Mouse (Mus musculus): Measurements from ENCODE around the gene Scel. TPM values are rescaled to one million over a fixed set of nuclear protein-coding genes. Genes with fewer than 3 reads are reported as not detected.

Scel gene
- polyA plus RNA-seq, 1 experiment from 2014 or later = 2.0 TPM

- Histone ChIP-seq H3K9me3 (ENCODE audit: control insufficient read depth, low read length) (no peaks in the 10 kb centered on the region), H3K27me3 (ENCODE audit: control insufficient read depth, insufficient read depth, low read length) (no peaks in the 10 kb centered on the region), H3K9ac (ENCODE audit: low read depth, low read length) (no peak overlapping the region), H3K27ac (ENCODE audit: low read depth, low read length) (no peak overlapping the region), H3K4me3 (ENCODE audit: low read length) (no peak overlapping the region), H3K36me3 (ENCODE audit: control insufficient read depth, insufficient read depth, low read length) (no peaks in the 10 kb centered on the region), H3K4me2 (replicated peaks; ENCODE audit: low read depth, low read length) (no peak overlapping the region), H3K4me1 (ENCODE audit: control insufficient read depth, insufficient read depth, low read length) (no peaks in the 10 kb centered on the region)
- WGBS = 55% methylated on average over 7 of the region's 7 CpGs
- no peak for ATAC-seq (ENCODE audit: low FRiP score, low TSS enrichment)
Measured at GRCm38 (mm10) chr14:103500309-103500708, 12.8 kb upstream of the Scel start.

- Histone ChIP-seq H3K36me3 (ENCODE audit: control insufficient read depth, insufficient read depth, low read length) (no peaks in the 10 kb centered on the region), H3K4me2 (replicated peaks; ENCODE audit: low read depth, low read length) (no peak overlapping the region), H3K9me3 (ENCODE audit: control insufficient read depth, low read length) (no peaks in the 10 kb centered on the region), H3K27me3 (ENCODE audit: control insufficient read depth, insufficient read depth, low read length) (no peaks in the 10 kb centered on the region), H3K27ac (ENCODE audit: low read depth, low read length) (no peak overlapping the region), H3K9ac (ENCODE audit: low read depth, low read length) (no peak overlapping the region), H3K4me1 (ENCODE audit: control insufficient read depth, insufficient read depth, low read length) (no peaks in the 10 kb centered on the region), H3K4me3 (ENCODE audit: low read length) (no peak overlapping the region)
- WGBS = 35% methylated on average over 4 of the region's 4 CpGs
- no peak for ATAC-seq (ENCODE audit: low FRiP score, low TSS enrichment)
Measured at GRCm38 (mm10) chr14:103500941-103501340, 12.2 kb upstream of the Scel start.

GRCm38 (mm10) chr14:103504514-103504913 lies 8.6 kb upstream of the Scel start:
- Histone ChIP-seq H3K4me2 (replicated peaks; ENCODE audit: low read depth, low read length) (no peak overlapping the region), H3K27ac (ENCODE audit: low read depth, low read length) (no peak overlapping the region), H3K9me3 (ENCODE audit: control insufficient read depth, low read length) (no peaks in the 10 kb centered on the region), H3K9ac (ENCODE audit: low read depth, low read length) (no peak overlapping the region), H3K4me1 (ENCODE audit: control insufficient read depth, insufficient read depth, low read length) (no peaks in the 10 kb centered on the region), H3K27me3 (ENCODE audit: control insufficient read depth, insufficient read depth, low read length) (no peaks in the 10 kb centered on the region), H3K36me3 (ENCODE audit: control insufficient read depth, insufficient read depth, low read length) (no peaks in the 10 kb centered on the region), H3K4me3 (ENCODE audit: low read length) (no peak overlapping the region)
- 81% methylated on average over 7 of the region's 7 CpGs for WGBS
- ATAC-seq (ENCODE audit: low FRiP score, low TSS enrichment) = no peak

GRCm38 (mm10) chr14:103509544-103509943 lies 3.6 kb upstream of the Scel start:
- WGBS = 94% methylated on average over 8 of the region's 8 CpGs
- Histone ChIP-seq H3K4me3 (ENCODE audit: low read length) (no peak overlapping the region), H3K4me2 (replicated peaks; ENCODE audit: low read depth, low read length) (no peak overlapping the region), H3K36me3 (ENCODE audit: control insufficient read depth, insufficient read depth, low read length) (no peaks in the 10 kb centered on the region), H3K27ac (ENCODE audit: low read depth, low read length) (no peak overlapping the region), H3K27me3 (ENCODE audit: control insufficient read depth, insufficient read depth, low read length) (no peaks in the 10 kb centered on the region), H3K4me1 (ENCODE audit: control insufficient read depth, insufficient read depth, low read length) (no peaks in the 10 kb centered on the region), H3K9me3 (ENCODE audit: control insufficient read depth, low read length) (no peaks in the 10 kb centered on the region), H3K9ac (ENCODE audit: low read depth, low read length) (no peak overlapping the region)
- ATAC-seq (ENCODE audit: low FRiP score, low TSS enrichment) = no peak

- H3K27ac ChIP-seq (ENCODE audit: low read depth, low read length) = no peak overlapping the region
- peak overlapping the region; percentile 19 for H3K4me2 ChIP-seq (replicated peaks; ENCODE audit: low read depth, low read length)
- 64% methylated on average over 7 of the region's 7 CpGs for WGBS
Measured at GRCm38 (mm10) chr14:103513473-103513811, 300 bp downstream of the Scel start.

GRCm38 (mm10) chr14:103515419-103515818 lies 2.3 kb downstream of the Scel start:
- no peaks in the 10 kb centered on the region for H3K9me3 ChIP-seq (ENCODE audit: control insufficient read depth, low read length)
- H3K36me3 ChIP-seq (ENCODE audit: control insufficient read depth, insufficient read depth, low read length) = no peaks in the 10 kb centered on the region
- H3K27me3 ChIP-seq (ENCODE audit: control insufficient read depth, insufficient read depth, low read length) = no peaks in the 10 kb centered on the region
- H3K4me3 ChIP-seq (ENCODE audit: low read length) = no peak overlapping the region
- H3K4me1 ChIP-seq (ENCODE audit: control insufficient read depth, insufficient read depth, low read length) = no peaks in the 10 kb centered on the region
- no peak for ATAC-seq (ENCODE audit: low FRiP score, low TSS enrichment)
- no peak overlapping the region for H3K9ac ChIP-seq (ENCODE audit: low read depth, low read length)
- no peak overlapping the region for H3K27ac ChIP-seq (ENCODE audit: low read depth, low read length)
- H3K4me2 ChIP-seq (replicated peaks; ENCODE audit: low read depth, low read length) = no peak overlapping the region
- 68% methylated on average over 8 of the region's 8 CpGs for WGBS

More at GRCm38 (mm10) chr14:103513473-103513811, 300 bp downstream of the Scel start:
- H3K4me1 ChIP-seq (ENCODE audit: control insufficient read depth, insufficient read depth, low read length) = no peaks in the 10 kb centered on the region
- no peaks in the 10 kb centered on the region for H3K27me3 ChIP-seq (ENCODE audit: control insufficient read depth, insufficient read depth, low read length)
- H3K9me3 ChIP-seq (ENCODE audit: control insufficient read depth, low read length) = no peaks in the 10 kb centered on the region
- H3K9ac ChIP-seq (ENCODE audit: low read depth, low read length) = no peak overlapping the region
- ATAC-seq (ENCODE audit: low FRiP score, low TSS enrichment) = no peak
- 0 out of 2 replicates have a peak overlapping the region, but pooled peaks have one; percentile 1 for H3K4me3 ChIP-seq (ENCODE audit: low read length)
- H3K36me3 ChIP-seq (ENCODE audit: control insufficient read depth, insufficient read depth, low read length) = no peaks in the 10 kb centered on the region

- Histone ChIP-seq H3K9me3 (ENCODE audit: control insufficient read depth, low read length) (peaks cover 6% of the 10 kb centered on the region; the same call in 1 of the 2 replicates), H3K4me3 (ENCODE audit: low read length) (no peak overlapping the region), H3K27ac (ENCODE audit: low read depth, low read length) (no peak overlapping the region), H3K27me3 (ENCODE audit: control insufficient read depth, insufficient read depth, low read length) (no peaks in the 10 kb centered on the region), H3K36me3 (ENCODE audit: control insufficient read depth, insufficient read depth, low read length) (no peaks in the 10 kb centered on the region), H3K4me1 (ENCODE audit: control insufficient read depth, insufficient read depth, low read length) (no peaks in the 10 kb centered on the region), H3K9ac (ENCODE audit: low read depth, low read length) (no peak overlapping the region), H3K4me2 (replicated peaks; ENCODE audit: low read depth, low read length) (no peak overlapping the region)
- WGBS = 89% methylated on average over 1 of the region's 1 CpGs
- ATAC-seq (ENCODE audit: low FRiP score, low TSS enrichment) = no peak
Measured at GRCm38 (mm10) chr14:103526286-103526685, 13.1 kb downstream of the Scel start.

- H3K27me3 ChIP-seq (ENCODE audit: control insufficient read depth, insufficient read depth, low read length) = no peaks in the 10 kb centered on the region
- H3K4me3 ChIP-seq (ENCODE audit: low read length) = no peak overlapping the region
- H3K9me3 ChIP-seq (ENCODE audit: control insufficient read depth, low read length) = peaks cover 6% of the 10 kb centered on the region; the same call in 1 of the 2 replicates
- no peaks in the 10 kb centered on the region for H3K36me3 ChIP-seq (ENCODE audit: control insufficient read depth, insufficient read depth, low read length)
- H3K9ac ChIP-seq (ENCODE audit: low read depth, low read length) = no peak overlapping the region
- H3K27ac ChIP-seq (ENCODE audit: low read depth, low read length) = no peak overlapping the region
- ATAC-seq (ENCODE audit: low FRiP score, low TSS enrichment) = no peak
- no peak overlapping the region for H3K4me2 ChIP-seq (replicated peaks; ENCODE audit: low read depth, low read length)
- WGBS = 75% methylated on average over 13 of the region's 13 CpGs
- no peaks in the 10 kb centered on the region for H3K4me1 ChIP-seq (ENCODE audit: control insufficient read depth, insufficient read depth, low read length)
Measured at GRCm38 (mm10) chr14:103529733-103530367, 16.7 kb downstream of the Scel start.

GRCm38 (mm10) chr14:103531722-103532341 lies 18.7 kb downstream of the Scel start:
- Histone ChIP-seq H3K9me3 (ENCODE audit: control insufficient read depth, low read length) (peaks cover 5% of the 10 kb centered on the region; the same call in 1 of the 2 replicates), H3K4me1 (ENCODE audit: control insufficient read depth, insufficient read depth, low read length) (no peaks in the 10 kb centered on the region), H3K4me2 (replicated peaks; ENCODE audit: low read depth, low read length) (no peak overlapping the region), H3K4me3 (ENCODE audit: low read length) (no peak overlapping the region), H3K27me3 (ENCODE audit: control insufficient read depth, insufficient read depth, low read length) (no peaks in the 10 kb centered on the region), H3K9ac (ENCODE audit: low read depth, low read length) (no peak overlapping the region), H3K27ac (ENCODE audit: low read depth, low read length) (no peak overlapping the region), H3K36me3 (ENCODE audit: control insufficient read depth, insufficient read depth, low read length) (no peaks in the 10 kb centered on the region)
- 92% methylated on average over 11 of the region's 11 CpGs for WGBS
- no peak for ATAC-seq (ENCODE audit: low FRiP score, low TSS enrichment)

Data from kidney, embryonic 14.5 days (tissue).